Mouse (Mus musculus) MEL (cell line): Measurements from ENCODE around the gene Btbd11.

Experiments
- CHD1 ChIP-seq: IDR thresholded peaks from 2 replicates; pipeline ENCODE4 v1.6.1; 2012; ENCODE audit warnings: low read depth, mild to moderate bottlenecking, inconsistent platforms, low read length, improper control_type of control experiment
- CTCF ChIP-seq, 3 experiments: IDR thresholded peaks in 2 of 3; conservative IDR thresholded peaks in 1 of 3; 2 replicates each; pipeline ENCODE4 v1.5.1; 2011 to 2012; ENCODE audit warnings: low read length in 3 of 3, low read depth in 2 of 3, mild to moderate bottlenecking in 2 of 3, improper control_type of control experiment in 1 of 3, inconsistent platforms in 1 of 3, mixed read lengths in 1 of 3, moderate library complexity in 1 of 3; ENCODE audit not compliant: control insufficient read depth in 1 of 3, insufficient read depth in 1 of 3, poor library complexity in 1 of 3, severe bottlenecking in 1 of 3
- EP300 ChIP-seq, 2 experiments: IDR thresholded peaks; 2 replicates each; pipeline ENCODE4 v1.6.1; 2011; ENCODE audit warnings: improper control_type of control experiment in 2 of 2, low read length in 2 of 2, low read depth in 1 of 2, mild to moderate bottlenecking in 1 of 2
- GATA1 ChIP-seq: IDR thresholded peaks from 2 replicates; pipeline ENCODE4 v1.6.1; 2011; ENCODE audit warnings: low read depth, low read length, improper control_type of control experiment
- MAFK ChIP-seq: IDR thresholded peaks from 2 replicates; pipeline ENCODE4 v1.6.1; 2011; ENCODE audit warnings: low read depth, mild to moderate bottlenecking, low read length, improper control_type of control experiment, borderline replicate concordance
- MAX ChIP-seq: IDR thresholded peaks from 2 replicates; pipeline ENCODE4 v1.6.1; 2011; ENCODE audit warnings: low read length, improper control_type of control experiment
- MYB ChIP-seq: IDR thresholded peaks from 2 replicates; pipeline ENCODE4 v1.6.1; 2011; ENCODE audit warnings: mild to moderate bottlenecking, low read depth, low read length, improper control_type of control experiment
- MYC ChIP-seq: IDR thresholded peaks from 2 replicates; pipeline ENCODE4 v1.6.1; 2011; ENCODE audit warnings: low read depth, mild to moderate bottlenecking, low read length, improper control_type of control experiment, moderate library complexity
- POLR2A ChIP-seq, 2 experiments: IDR thresholded peaks; 2 replicates each; pipeline ENCODE4 v1.6.1; 2011 to 2012; ENCODE audit warnings: low read length in 2 of 2, mild to moderate bottlenecking in 2 of 2, control low read depth in 1 of 2, improper control_type of control experiment in 1 of 2, low read depth in 1 of 2, moderate library complexity in 1 of 2; ENCODE audit not compliant: control insufficient read depth in 1 of 2, insufficient read depth in 1 of 2, poor library complexity in 1 of 2
- POLR2AphosphoS2 ChIP-seq: IDR thresholded peaks from 2 replicates; pipeline ENCODE4 v1.6.1; 2011; ENCODE audit warnings: low read length, improper control_type of control experiment
- USF1 ChIP-seq: IDR thresholded peaks from 2 replicates; pipeline ENCODE4 v1.6.1; 2014; ENCODE audit warnings: low read depth, mild to moderate bottlenecking, inconsistent platforms, low read length, improper control_type of control experiment, moderate library complexity
- ZKSCAN1 ChIP-seq: IDR thresholded peaks from 2 replicates; pipeline ENCODE4 v1.6.1; 2012; ENCODE audit warnings: low read depth, mild to moderate bottlenecking, inconsistent platforms, low read length, improper control_type of control experiment, moderate library complexity

- TF ChIP-seq MAFK (no peak), CTCF (IDR thresholded peaks at IDR 0.05 in 2 of 3, conservative IDR thresholded peaks at IDR 0.05 in 1 of 3; ENCODE audit: control insufficient read depth in 1 of 3, insufficient read depth in 1 of 3, low read depth in 2 of 3, low read length in 3 of 3, poor library complexity in 1 of 3, severe bottlenecking in 1 of 3) (no peak), POLR2A (IDR thresholded peaks at IDR 0.05; ENCODE audit: control insufficient read depth in 1 of 2, insufficient read depth in 1 of 2, low read depth in 1 of 2, low read length in 2 of 2, poor library complexity in 1 of 2) (no peak), ZKSCAN1 (no peak), MAX (no peak), MYB (no peak), POLR2AphosphoS2 (no peak), USF1 (no peak), GATA1 (no peak), CHD1 (no peak), EP300 (IDR thresholded peaks at IDR 0.05; ENCODE audit: low read depth in 1 of 2, low read length in 2 of 2) (no peak), MYC (no peak)
These were observed 15.3 kb upstream of the Btbd11 start for GRCm38 (mm10) chr10:85371309-85371708.
